Mouse (Mus musculus): Measurements from ENCODE around the gene Sec31a. TPM values are rescaled to one million over a fixed set of nuclear protein-coding genes. Genes with fewer than 3 reads are reported as not detected.
A peak's percentile ranks its signal among the peaks of the same experiment; 100 is the strongest.

Sec31a gene
- 118 and 120 TPM in 2 replicates for polyA plus RNA-seq (2014; fragmentation: Nextera tagmentation; extraction: Ambion mirVana)

DNA sequence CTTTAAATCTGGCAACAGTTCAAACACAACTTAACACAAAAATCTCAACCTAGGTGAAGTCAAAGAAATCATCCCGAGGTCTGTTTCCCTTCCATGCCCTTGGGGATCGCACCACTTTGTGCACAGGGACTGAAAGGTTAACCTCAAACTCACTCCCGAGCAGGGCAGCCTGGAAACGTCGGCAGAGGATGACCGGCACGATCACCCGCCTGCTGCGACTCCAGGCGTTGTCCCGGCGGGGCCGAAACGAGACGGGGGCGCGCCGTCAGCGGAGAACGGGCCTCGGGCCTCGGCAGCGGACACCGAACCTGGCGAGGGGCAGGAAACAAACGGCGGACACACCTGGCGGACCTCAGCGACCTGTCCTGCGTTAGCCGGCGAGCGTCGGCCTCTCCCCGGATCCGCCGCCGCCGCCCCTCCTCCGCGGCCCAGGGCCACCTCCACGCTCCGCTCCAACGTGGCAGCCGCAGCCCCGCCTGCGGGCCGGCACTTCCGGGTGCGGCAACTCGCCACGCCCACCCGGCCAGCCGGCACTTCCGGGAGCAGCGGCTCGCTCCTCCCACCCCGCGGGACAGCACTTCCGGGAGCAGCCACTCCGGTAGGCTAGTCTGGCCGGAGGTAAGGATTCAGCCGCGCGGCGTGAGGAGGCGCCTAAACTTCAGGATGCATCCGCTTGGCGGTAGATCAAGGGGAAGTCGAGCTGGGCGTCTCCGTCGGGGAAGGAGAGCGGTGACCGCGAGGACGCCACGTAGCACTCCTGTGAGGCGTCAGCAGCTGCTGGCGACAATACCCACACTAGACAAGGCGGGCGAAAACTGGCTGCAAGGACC, at the start of gene Sec31a:
Gene Sec31a, minus strand, starts transcription at position 474 of the 830 bp plus-strand sequence.
- Histone ChIP-seq H3K27ac (replicated peaks; ENCODE audit: low read depth, low read length) (peak within 1 kb of the TSS; percentile 81), H3K4me2 (ENCODE audit: low read depth, low read length) (peak within 1 kb of the TSS; percentile 52), H3K9ac (replicated peaks; ENCODE audit: low read length) (peak within 1 kb of the TSS; percentile 82), H3K36me3 (replicated peaks; ENCODE audit: control insufficient read depth, insufficient read depth, low read depth, low read length) (peaks cover 8% of the 10 kb centered on the region), H3K4me1 (ENCODE audit: control insufficient read depth, insufficient read depth, low read length) (no peaks in the 10 kb centered on the region), H3K9me3 (replicated peaks; ENCODE audit: control insufficient read depth, low read length) (no peaks in the 10 kb centered on the region), H3K27me3 (ENCODE audit: control insufficient read depth, insufficient read depth, low read length) (no peaks in the 10 kb centered on the region), H3K4me3 (ENCODE audit: low read depth, low read length) (peak within 1 kb of the TSS; percentile 88)
- peak; percentile 92 for ATAC-seq (replicated peaks; ENCODE audit: insufficient number of reproducible peaks, low FRiP score, low TSS enrichment, low read depth)
- WGBS: under 1% methylated on average over 80 of the region's 82 CpGs
- peak; percentile 97 for DNase-seq (ENCODE audit: low spot score)

DNA sequence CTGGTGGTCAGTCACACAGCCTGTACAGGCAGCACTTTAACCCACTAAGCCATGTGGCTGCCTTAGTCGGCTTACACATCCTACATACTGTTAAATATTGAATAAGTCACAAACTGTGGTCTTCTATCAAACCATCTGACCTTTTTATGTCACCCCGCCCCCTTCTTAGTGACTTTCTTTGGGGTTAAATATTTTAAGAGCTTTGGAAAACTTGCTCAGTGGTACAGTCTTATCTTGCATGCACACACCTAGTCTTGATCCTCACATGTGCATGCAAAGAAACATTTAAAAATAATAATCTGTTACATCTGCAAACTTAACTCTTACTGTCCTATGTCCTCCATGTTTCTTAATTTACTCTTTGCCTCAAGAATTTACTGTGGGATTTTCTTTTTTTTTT, 46.3 kb upstream of the Sec31a start:
- no peaks in the 10 kb centered on the region for H3K27me3 ChIP-seq (ENCODE audit: control insufficient read depth, insufficient read depth, low read length)
- WGBS: 88% methylated on average over 2 of the region's 2 CpGs
- no peak overlapping the region for H3K4me3 ChIP-seq (ENCODE audit: low read depth, low read length)
- DNase-seq (ENCODE audit: low spot score) (no peak), ATAC-seq (replicated peaks; ENCODE audit: insufficient number of reproducible peaks, low FRiP score, low TSS enrichment, low read depth) (no peak)
- no peak overlapping the region for H3K9ac ChIP-seq (replicated peaks; ENCODE audit: low read length)
- H3K4me2 ChIP-seq (ENCODE audit: low read depth, low read length): no peak overlapping the region
- H3K9me3 ChIP-seq (replicated peaks; ENCODE audit: control insufficient read depth, low read length): no peaks in the 10 kb centered on the region
- no peaks in the 10 kb centered on the region for H3K4me1 ChIP-seq (ENCODE audit: control insufficient read depth, insufficient read depth, low read length)
- H3K36me3 ChIP-seq (replicated peaks; ENCODE audit: control insufficient read depth, insufficient read depth, low read depth, low read length): peaks cover 5% of the 10 kb centered on the region
- no peak overlapping the region for H3K27ac ChIP-seq (replicated peaks; ENCODE audit: low read depth, low read length)

DNA sequence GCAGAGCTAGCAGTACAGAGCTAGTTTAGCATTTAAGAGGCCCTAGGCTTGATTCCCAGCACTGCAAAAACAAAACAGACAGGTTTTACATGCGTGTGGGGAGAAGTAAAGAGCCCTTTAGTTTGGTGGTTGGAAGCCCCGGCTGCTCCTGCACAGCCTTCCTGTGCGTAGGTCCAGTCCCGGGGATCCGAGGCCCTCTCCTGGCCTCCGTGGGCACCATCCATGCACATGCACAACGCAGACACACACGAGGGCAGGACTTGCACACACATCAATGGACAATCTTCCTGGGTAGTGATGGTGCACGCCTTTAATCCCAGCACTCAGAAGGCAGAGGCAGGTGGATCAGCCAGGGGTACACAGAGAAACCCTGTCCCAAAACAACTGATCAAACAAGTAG, 45.5 kb upstream of the Sec31a start:
- Histone ChIP-seq H3K9ac (replicated peaks; ENCODE audit: low read length) (no peak overlapping the region), H3K36me3 (replicated peaks; ENCODE audit: control insufficient read depth, insufficient read depth, low read depth, low read length) (peaks cover 5% of the 10 kb centered on the region), H3K27me3 (ENCODE audit: control insufficient read depth, insufficient read depth, low read length) (no peaks in the 10 kb centered on the region), H3K4me2 (ENCODE audit: low read depth, low read length) (no peak overlapping the region), H3K27ac (replicated peaks; ENCODE audit: low read depth, low read length) (no peak overlapping the region), H3K4me1 (ENCODE audit: control insufficient read depth, insufficient read depth, low read length) (no peaks in the 10 kb centered on the region), H3K4me3 (ENCODE audit: low read depth, low read length) (no peak overlapping the region), H3K9me3 (replicated peaks; ENCODE audit: control insufficient read depth, low read length) (no peaks in the 10 kb centered on the region)
- WGBS: 91% methylated on average over 9 of the region's 9 CpGs
- ATAC-seq (replicated peaks; ENCODE audit: insufficient number of reproducible peaks, low FRiP score, low TSS enrichment, low read depth) (no peak), DNase-seq (ENCODE audit: low spot score) (no peak)

GRCm38 (mm10) chr5:100459468-100459867, 43.4 kb upstream of the Sec31a start:
- ATAC-seq (replicated peaks; ENCODE audit: insufficient number of reproducible peaks, low FRiP score, low TSS enrichment, low read depth) (no peak), DNase-seq (ENCODE audit: low spot score) (no peak)
- Histone ChIP-seq H3K4me3 (ENCODE audit: low read depth, low read length) (no peak overlapping the region), H3K4me2 (ENCODE audit: low read depth, low read length) (no peak overlapping the region), H3K9ac (replicated peaks; ENCODE audit: low read length) (no peak overlapping the region), H3K36me3 (replicated peaks; ENCODE audit: control insufficient read depth, insufficient read depth, low read depth, low read length) (peaks cover 5% of the 10 kb centered on the region), H3K4me1 (ENCODE audit: control insufficient read depth, insufficient read depth, low read length) (no peaks in the 10 kb centered on the region), H3K9me3 (replicated peaks; ENCODE audit: control insufficient read depth, low read length) (no peaks in the 10 kb centered on the region), H3K27ac (replicated peaks; ENCODE audit: low read depth, low read length) (no peak overlapping the region), H3K27me3 (ENCODE audit: control insufficient read depth, insufficient read depth, low read length) (no peaks in the 10 kb centered on the region)
- 95% methylated on average over 5 of the region's 5 CpGs for WGBS

DNA sequence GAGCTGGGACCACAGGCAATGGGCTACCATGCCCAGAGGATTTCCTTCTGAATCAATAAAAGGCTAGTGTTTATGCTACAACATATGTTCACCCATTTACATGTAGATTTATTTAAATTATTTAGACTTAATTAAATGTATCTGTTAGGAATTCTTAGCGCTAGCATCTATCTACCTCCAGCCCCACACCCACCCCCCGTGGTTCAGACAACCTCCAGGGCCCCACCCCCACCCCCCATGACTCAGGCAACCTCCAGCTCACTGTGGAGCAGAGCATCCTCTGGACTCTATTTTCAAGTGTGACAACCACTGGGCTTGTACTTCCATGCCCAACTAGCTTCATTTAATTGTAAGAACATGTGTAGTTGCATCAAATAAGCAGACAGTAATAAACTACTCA, 35.8 kb upstream of the Sec31a start:
- Histone ChIP-seq H3K36me3 (replicated peaks; ENCODE audit: control insufficient read depth, insufficient read depth, low read depth, low read length) (peaks cover 2% of the 10 kb centered on the region), H3K4me1 (ENCODE audit: control insufficient read depth, insufficient read depth, low read length) (no peaks in the 10 kb centered on the region), H3K4me3 (ENCODE audit: low read depth, low read length) (no peak overlapping the region), H3K9ac (replicated peaks; ENCODE audit: low read length) (no peak overlapping the region), H3K9me3 (replicated peaks; ENCODE audit: control insufficient read depth, low read length) (no peaks in the 10 kb centered on the region), H3K27ac (replicated peaks; ENCODE audit: low read depth, low read length) (no peak overlapping the region), H3K27me3 (ENCODE audit: control insufficient read depth, insufficient read depth, low read length) (no peaks in the 10 kb centered on the region), H3K4me2 (ENCODE audit: low read depth, low read length) (no peak overlapping the region)
- ATAC-seq (replicated peaks; ENCODE audit: insufficient number of reproducible peaks, low FRiP score, low TSS enrichment, low read depth): no peak
- WGBS: 93% methylated on average over 2 of the region's 2 CpGs
- no peak for DNase-seq (ENCODE audit: low spot score)

GRCm38 (mm10) chr5:100438796-100439195, 22.8 kb upstream of the Sec31a start:
- ATAC-seq (replicated peaks; ENCODE audit: insufficient number of reproducible peaks, low FRiP score, low TSS enrichment, low read depth): no peak
- no peak overlapping the region for H3K9ac ChIP-seq (replicated peaks; ENCODE audit: low read length)

GRCm38 (mm10) chr5:100437917-100438316, 21.9 kb upstream of the Sec31a start:
- Histone ChIP-seq H3K4me1 (ENCODE audit: control insufficient read depth, insufficient read depth, low read length) (no peaks in the 10 kb centered on the region), H3K27me3 (ENCODE audit: control insufficient read depth, insufficient read depth, low read length) (no peaks in the 10 kb centered on the region), H3K9me3 (replicated peaks; ENCODE audit: control insufficient read depth, low read length) (0 out of 2 replicates have a peak, but pooled peaks cover 2% of the 10 kb centered on the region), H3K4me3 (ENCODE audit: low read depth, low read length) (no peak overlapping the region), H3K9ac (replicated peaks; ENCODE audit: low read length) (no peak overlapping the region), H3K36me3 (replicated peaks; ENCODE audit: control insufficient read depth, insufficient read depth, low read depth, low read length) (no peaks in the 10 kb centered on the region), H3K27ac (replicated peaks; ENCODE audit: low read depth, low read length) (no peak overlapping the region), H3K4me2 (ENCODE audit: low read depth, low read length) (no peak overlapping the region)
- DNase-seq (ENCODE audit: low spot score): no peak
- ATAC-seq (replicated peaks; ENCODE audit: insufficient number of reproducible peaks, low FRiP score, low TSS enrichment, low read depth): no peak
- WGBS: 92% methylated on average over 5 of the region's 5 CpGs

More at GRCm38 (mm10) chr5:100438796-100439195, 22.8 kb upstream of the Sec31a start:
- Histone ChIP-seq H3K4me1 (ENCODE audit: control insufficient read depth, insufficient read depth, low read length) (no peaks in the 10 kb centered on the region), H3K36me3 (replicated peaks; ENCODE audit: control insufficient read depth, insufficient read depth, low read depth, low read length) (no peaks in the 10 kb centered on the region), H3K27ac (replicated peaks; ENCODE audit: low read depth, low read length) (no peak overlapping the region), H3K27me3 (ENCODE audit: control insufficient read depth, insufficient read depth, low read length) (no peaks in the 10 kb centered on the region), H3K9me3 (replicated peaks; ENCODE audit: control insufficient read depth, low read length) (0 out of 2 replicates have a peak, but pooled peaks cover 2% of the 10 kb centered on the region), H3K4me2 (ENCODE audit: low read depth, low read length) (no peak overlapping the region), H3K4me3 (ENCODE audit: low read depth, low read length) (no peak overlapping the region)
- DNase-seq (ENCODE audit: low spot score): no peak
- 96% methylated on average over 14 of the region's 14 CpGs for WGBS

- no peak overlapping the region for H3K9ac ChIP-seq (replicated peaks; ENCODE audit: low read length)
- DNase-seq (ENCODE audit: low spot score) (no peak), ATAC-seq (replicated peaks; ENCODE audit: insufficient number of reproducible peaks, low FRiP score, low TSS enrichment, low read depth) (no peak)
- H3K36me3 ChIP-seq (replicated peaks; ENCODE audit: control insufficient read depth, insufficient read depth, low read depth, low read length): no peaks in the 10 kb centered on the region
- H3K4me1 ChIP-seq (ENCODE audit: control insufficient read depth, insufficient read depth, low read length): no peaks in the 10 kb centered on the region
- WGBS: 95% methylated on average over 4 of the region's 4 CpGs
- H3K4me3 ChIP-seq (ENCODE audit: low read depth, low read length): no peak overlapping the region
- H3K27ac ChIP-seq (replicated peaks; ENCODE audit: low read depth, low read length): no peak overlapping the region
- 0 out of 2 replicates have a peak, but pooled peaks cover 2% of the 10 kb centered on the region for H3K9me3 ChIP-seq (replicated peaks; ENCODE audit: control insufficient read depth, low read length)
- no peak overlapping the region for H3K4me2 ChIP-seq (ENCODE audit: low read depth, low read length)
- no peaks in the 10 kb centered on the region for H3K27me3 ChIP-seq (ENCODE audit: control insufficient read depth, insufficient read depth, low read length)
These were observed 21.1 kb upstream of the Sec31a start for GRCm38 (mm10) chr5:100437086-100437485.

Measured in embryonic facial prominence, embryonic 11.5 days (tissue).